Mouse (Mus musculus) adrenal gland, adult 18-20 months (tissue): ENCODE measurements around the gene Bok. TPM values are rescaled to one million over a fixed set of nuclear protein-coding genes. Genes with fewer than 3 reads are reported as not detected.
A peak's percentile ranks its signal among the peaks of the same experiment; 100 is the strongest.
"Not testable (repeated sequence)": the region's sequence is repeated elsewhere in the genome, so short reads cannot be mapped to it uniquely, and the experiment has no call there.

Experiments used
- DNase-seq, 2 experiments: peaks; one replicate each; pipeline ENCODE4 v3.0.0; 2021 to 2022; ENCODE audit warnings: low spot score in 2 of 2
- long read RNA-seq, 2 experiments: library from polyadenylated mRNA; stranded (forward); transcript quantifications; one replicate each; pipeline ENCODE4 v2.0.0; 2021
- total RNA-seq, 2 experiments: library from RNA; stranded (reverse); gene quantifications; 1 replicate in 1 of 2; 2 replicates in 1 of 2; pipeline ENCODE4 v1.2.3; 2021

Gene Bok
- 10 to 100 TPM in 1 of 2 experiments, 1 to 10 TPM in 1; 7.6 to 13.1 TPM for total RNA-seq
- long read RNA-seq, experiment 1, transcript Bok-201 (5 exons, 1,468 nt), result major isoform, 11 of 11 reads
- long read RNA-seq, experiment 1, partial matches to known transcripts, result 0 of 11 reads
- long read RNA-seq, experiment 1, other reads (novel, unspliced or antisense), result 0 of 11 reads
- long read RNA-seq, experiment 2, transcript Bok-201 (5 exons, 1,468 nt), result major isoform, 26 of 40 reads
- long read RNA-seq, experiment 2, partial matches to known transcripts, result 11 of 40 reads
- long read RNA-seq, experiment 2, other reads (novel, unspliced or antisense), result 3 of 40 reads

DNA sequence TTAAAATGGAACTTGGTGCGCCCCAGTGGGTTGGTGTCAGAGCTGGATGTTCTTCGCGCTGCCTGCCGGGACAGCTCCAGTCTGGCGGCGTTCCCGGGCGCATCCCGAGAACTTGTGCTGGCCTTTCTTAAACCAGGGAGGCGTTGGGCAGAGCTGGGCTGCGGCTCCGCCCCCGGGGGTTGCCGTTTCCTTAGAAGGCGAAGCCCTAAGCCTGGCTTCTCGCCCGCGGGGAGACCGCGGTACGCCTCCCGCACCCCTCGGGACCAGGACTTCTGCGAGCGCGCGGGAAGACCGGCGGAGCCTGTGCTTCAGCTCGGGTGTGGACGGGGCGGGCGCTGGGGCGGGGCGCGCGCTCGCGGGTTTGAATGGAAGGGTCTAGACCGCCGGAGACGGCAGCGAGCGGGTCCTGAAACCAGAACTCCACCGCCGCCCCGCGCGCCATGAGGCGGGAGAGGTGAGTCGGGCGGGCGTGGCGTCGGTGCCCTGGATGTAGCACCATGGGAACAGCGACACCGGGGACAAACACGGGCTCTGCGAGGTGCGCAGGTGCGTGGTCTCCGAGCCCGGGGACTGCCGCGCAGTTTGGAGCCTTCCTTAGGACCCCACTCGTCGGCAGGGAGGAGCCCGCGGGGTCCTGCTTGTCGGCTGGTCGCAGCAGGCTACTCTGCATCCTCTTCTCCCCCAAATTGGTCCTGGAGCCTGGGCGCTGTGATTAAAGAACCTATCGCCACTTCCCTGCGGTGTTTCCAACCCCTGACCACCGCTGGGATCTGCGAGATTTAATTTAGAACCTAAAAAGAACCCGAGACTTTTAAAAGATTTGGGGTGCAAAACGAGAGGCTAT lies at the start of gene Bok:
Gene Bok (plus strand): TSS at position 260 of the 844 bp plus-strand sequence.
- DNase-seq, result peak; percentile 79

DNA sequence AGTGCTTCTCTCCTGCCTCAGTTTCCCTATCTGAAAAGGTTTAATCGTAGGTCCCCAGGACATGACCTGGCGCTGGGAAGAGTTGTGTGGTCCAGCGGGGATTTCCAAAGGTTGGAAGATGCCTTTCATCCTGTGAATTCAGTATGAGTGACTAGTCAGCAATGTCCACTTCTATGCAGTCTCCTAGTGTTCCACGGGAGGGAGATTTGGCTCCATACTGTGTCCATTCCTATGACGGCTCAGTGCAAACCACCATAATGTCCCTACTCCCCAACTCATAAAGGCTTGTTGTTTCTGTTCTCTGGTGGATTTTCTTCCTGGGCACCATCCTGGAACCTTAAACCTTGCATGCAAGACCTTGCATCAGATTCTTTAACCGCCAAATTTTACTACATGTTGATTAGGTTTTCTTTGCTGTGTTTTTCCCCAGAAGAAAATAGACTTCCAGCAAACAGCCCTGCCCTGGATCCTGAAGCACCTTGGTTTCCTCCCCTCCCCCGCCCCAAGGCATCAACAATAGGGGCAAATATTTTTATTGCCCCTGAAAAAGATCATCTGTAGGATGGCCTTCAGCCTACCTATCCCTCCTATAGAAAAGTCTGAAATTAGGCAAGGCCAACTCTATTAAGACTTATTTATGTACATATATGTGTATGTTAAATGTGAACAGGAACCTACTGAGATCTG lies 49.1 kb upstream of the Bok start:
- no peak for DNase-seq

DNA sequence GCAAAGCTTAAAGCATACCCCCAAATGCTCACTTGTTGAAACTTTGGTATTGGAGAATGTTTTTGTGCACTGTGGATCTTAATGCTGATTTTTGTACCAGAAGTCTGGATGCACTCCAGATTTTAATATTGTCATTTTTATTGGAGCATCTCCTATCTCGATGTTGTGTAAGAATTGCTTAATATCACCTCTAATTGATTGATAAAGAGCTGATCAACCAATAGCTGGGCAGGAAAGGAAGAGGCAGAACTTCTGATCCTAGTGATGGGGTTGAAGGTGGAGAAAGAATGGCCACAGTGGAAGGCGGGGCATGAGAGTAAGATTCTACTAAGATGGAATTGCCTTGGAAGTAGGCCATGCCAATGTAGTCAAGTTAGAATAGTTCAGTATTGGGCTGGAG lies 43.5 kb upstream of the Bok start:
- DNase-seq, result no peak

DNA sequence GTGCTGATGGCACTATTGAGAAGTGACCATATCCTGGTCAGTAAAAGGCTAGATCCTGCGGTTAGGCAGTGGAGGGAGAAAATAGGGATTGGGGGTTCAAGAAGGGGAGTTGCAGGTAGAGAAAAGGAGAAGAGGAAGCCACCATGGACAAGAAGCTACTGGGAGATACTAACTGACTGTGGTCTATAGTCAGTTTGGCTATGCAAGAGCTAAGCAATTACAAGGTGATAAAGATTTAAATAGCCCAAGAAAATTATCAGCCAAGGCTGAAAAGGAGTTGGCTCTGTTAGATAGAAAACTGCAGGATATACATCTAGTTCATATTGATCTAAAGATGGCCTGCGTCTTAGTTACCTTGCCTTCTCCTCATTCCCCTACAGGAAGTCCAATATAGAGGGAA lies 42.8 kb upstream of the Bok start:
- no peak for DNase-seq

DNA sequence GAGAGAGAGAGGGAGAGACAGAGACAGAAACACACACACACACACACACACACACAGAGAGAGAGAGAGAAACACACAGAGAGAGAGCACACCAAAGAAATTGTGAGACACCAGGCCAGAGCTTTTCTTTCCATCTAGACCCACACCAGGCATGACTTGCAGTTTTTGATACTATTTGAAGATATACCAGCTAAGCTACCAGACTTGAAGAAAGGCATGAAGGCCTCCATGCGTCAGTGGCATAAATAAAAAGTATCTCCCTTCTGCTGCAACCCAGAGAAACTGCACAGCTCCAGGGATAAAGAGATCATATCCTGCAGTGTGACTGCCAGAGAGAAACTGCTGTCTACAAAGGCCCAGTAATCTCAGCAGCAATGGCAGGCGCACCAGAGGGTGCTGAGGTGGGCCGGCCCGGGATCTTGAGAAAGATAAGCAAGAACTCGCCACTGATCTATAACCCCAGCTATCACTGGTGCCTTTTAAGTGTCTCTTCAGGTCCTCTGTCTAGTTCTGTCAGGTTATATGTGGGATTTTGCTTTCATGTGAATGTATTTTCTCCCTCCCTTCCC lies 35.8 kb upstream of the Bok start:
- no peak for DNase-seq

DNA sequence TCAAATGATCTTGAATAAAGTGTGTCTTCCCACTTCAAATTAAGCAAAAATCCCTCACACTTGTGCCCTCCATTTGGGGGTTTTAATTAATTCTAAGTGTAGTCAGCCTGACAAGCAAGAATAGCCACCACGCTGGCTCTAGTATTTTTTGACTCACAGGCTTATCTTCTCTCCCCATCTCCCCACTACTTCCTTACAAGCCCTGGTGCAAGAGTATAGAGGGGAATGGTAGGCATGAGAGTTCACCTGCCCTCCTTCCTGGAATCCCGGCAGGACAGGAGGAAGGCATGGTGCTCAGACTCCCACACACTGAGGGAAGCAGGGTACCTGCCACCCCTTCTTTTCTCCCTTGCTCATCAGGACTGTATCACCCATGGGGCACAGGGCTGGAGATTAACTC lies 31.2 kb upstream of the Bok start:
- no peak for DNase-seq

DNA sequence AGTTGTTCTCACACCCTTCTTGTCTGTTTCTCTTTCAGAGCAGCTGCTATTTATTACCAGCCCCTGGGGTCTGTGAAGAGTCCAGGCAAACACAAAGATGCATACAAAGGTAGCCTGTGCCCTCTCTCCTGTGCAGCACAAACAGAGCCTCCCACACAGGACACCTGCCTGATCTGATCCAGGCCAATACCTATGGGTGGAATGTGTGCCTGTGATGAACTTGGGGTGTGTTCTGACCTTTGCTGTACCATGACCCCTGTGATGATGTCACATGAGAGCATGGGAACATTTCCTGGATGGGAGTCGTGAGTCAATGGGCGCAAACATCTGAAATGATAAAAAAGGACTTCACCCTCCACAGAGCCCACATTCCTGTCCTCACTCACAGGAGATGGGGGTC lies 30.7 kb upstream of the Bok start:
- no peak for DNase-seq

DNA sequence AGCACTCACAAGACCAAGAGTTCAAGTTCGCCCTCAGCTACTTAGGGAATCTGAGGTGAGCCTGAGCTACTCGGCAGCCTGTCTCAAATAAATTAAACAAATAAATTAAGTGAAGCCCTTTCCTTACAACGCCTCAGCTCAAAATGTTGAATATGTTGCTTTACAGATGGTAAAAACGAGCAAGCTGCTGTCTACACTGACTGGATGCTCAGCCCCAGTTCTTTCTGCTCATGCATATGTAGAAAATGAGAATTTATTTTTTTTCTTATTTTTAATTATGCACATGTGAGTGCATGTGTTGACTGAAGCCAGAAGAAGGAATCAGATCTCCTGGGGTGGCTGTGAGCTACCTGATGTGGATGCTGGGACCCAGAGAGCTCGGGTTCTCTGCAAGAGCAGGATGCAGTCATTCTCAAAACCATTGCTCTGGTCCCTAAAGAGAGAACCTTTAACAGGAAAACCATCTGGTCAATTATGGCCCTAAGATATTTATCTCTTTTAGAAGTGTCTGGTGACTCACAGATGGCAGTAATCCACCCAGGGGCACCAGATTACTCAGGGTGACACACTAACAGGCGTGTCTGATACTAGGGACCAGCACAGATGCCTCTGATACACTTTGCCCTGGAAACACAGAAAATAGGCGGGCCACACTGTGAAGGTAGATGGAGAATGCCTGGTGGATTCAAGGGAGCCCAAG lies 29.0 kb upstream of the Bok start:
- no peak for DNase-seq

DNA sequence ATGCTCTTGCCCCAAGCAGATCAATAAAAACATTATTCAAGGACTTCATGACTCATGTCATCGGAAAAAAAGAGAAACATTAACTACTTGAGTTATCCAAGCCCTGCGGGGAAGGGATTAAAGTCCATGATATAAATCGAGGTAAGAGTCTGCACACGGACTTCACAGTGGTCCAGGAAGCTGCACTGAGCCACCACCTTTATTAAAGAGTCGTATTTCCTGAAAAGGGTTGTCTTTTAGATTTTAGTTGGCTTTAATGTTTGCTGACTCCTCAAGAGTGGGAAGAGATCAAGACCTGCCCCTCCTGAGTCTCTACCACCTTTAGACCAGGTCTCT lies 28.5 kb upstream of the Bok start:
- no peak for DNase-seq

DNA sequence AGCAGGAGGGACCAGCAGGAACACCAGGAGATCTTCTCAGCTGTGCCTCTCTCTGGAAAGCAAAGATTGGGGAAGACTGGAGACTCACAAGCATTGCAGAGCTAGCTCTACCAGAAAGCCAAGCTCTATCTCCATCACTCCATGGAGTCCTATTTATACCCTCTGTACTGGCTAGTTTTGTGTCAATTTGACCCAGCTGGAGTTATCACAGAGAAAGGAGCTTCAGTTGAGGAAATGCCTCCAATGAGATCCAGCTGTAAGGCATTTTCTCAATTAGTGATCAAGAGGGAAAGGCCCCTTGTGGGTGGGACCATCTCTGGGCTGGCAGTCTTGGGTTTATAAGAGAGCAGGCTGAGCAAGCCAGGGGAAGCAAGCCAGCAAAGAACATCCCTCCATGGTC lies 26.9 kb upstream of the Bok start, which contains the start of gene Stk25:
Gene Stk25 (minus strand): TSS at position 101 of the 400 bp plus-strand sequence.
- DNase-seq, result not testable (repeated sequence)

DNA sequence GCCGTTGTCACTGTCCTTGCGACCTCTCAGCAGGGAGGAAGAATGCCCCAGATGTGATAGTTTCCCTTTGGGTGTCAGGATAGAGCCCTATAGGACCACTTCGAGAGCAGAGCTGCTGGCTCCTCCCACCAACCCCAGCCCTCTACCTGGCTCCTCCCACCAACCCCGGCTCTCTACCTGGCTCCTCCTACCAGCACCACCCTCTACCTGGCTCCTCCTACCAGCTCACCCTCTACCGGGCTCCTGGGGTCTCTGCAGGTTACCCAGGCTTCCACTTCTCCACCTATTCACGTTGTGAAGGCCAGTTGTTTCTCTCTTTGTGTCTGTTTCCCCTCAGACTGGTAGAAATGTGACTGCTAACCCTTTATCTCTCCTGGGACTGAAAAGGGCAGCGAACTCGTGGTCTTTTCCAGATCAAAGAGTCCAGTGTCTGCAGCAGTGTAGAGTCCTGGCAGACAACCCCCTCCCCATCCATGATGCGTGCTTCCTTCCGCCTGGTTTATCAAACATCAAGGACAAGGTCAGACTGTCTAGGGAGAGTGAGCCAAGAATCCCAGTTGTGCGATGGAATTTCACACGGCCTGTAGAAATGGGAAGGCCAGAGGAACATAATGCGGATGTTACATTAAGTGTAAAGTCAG lies 17.6 kb upstream of the Bok start:
- DNase-seq, result peak in 1 of 2 experiments; percentile 37

DNA sequence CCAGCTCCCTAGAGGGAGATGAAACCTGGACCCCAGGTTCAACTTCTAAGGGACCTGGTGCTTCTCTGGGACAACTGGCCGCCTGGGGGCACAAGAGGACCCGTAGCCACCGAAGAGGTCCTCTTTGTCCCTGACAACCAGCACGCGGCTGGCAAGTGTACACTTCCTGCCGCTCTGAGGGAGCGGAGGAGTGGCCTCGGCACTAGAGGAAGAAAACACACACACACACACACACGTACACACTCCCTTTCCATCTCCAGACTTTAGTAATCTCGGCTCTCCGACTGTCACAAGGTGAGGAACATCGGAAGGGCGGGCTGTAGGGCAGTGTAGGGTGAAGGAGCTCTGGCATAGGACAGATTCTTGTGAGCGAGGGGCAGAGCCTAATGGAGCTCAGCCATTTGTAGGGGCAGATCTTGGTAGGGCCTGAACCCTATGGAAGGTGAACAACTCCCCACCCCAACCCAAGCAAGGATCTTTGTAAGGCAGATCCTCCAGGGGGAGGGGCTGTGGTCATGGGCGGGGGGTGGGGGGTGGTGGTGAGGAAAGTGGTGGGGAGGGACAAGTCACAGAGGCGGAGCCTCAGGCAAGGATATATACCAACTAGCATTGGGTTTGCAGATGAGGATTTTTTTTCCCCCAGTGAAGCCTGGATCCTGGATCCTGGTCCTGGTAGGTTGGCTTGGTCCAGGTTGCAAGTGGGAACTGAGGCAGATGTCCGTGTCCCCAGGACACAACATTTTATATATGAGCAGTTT lies 16.5 kb upstream of the Bok start:
- peak; percentile 73 for DNase-seq

DNA sequence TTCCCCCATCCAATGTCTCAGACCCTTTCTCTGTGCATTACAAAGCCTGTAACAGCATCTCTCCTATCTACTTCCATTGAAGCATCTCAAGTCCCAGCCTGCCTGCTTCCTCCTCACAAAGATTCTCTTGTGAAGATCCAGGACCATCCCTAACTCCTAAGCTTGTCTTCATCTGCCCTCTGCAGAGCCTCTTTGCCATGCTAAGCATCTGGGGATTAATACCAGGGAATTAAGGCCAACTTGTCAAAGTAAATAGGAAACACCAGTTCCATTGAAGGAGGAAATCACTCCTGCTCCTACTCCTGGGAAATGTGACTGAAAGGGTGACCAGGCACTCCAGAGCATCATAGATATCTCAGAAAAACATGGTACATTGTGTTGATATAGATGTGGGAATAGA lies 15.5 kb upstream of the Bok start:
- no peak for DNase-seq

DNA sequence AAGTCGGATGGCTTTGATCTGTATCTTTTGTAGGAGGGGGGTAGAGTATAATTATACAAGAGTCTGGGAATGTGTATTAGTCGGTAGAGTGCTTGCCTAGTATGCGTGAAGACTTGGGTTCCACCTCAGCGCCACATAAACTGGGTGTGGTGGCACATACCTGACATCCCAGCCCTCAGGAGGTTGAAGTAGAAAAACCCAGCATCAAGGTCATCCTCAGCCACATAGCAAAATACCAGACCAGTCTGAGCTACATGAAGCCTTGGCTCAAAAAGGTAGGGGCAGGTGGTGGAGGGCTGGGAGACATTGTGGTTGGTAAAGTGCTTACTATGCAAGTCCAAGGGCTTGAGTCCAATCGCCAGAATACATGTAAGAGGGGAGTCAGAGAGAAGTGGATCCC lies 12.8 kb upstream of the Bok start:
- DNase-seq, result no peak

DNA sequence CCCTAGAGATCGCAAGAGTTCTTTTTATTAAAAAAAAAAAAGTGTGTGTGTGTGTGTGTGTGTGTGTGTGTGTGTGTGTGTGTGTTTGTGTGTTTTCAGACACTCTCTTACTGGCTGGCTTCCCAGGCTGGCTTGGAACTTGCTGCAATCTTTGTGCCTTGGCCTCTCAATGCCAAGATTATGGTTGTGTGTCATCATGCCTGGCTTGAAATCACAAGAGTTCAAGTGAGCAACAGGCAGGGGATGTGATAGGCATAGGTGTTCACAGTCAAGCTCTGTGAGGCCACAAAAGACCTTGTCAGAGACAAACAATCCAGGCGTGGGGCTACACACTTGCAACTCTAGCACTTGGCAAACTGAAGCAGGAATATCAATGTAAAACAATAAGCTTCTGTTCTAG lies 7.1 kb upstream of the Bok start:
- no peak for DNase-seq

DNA sequence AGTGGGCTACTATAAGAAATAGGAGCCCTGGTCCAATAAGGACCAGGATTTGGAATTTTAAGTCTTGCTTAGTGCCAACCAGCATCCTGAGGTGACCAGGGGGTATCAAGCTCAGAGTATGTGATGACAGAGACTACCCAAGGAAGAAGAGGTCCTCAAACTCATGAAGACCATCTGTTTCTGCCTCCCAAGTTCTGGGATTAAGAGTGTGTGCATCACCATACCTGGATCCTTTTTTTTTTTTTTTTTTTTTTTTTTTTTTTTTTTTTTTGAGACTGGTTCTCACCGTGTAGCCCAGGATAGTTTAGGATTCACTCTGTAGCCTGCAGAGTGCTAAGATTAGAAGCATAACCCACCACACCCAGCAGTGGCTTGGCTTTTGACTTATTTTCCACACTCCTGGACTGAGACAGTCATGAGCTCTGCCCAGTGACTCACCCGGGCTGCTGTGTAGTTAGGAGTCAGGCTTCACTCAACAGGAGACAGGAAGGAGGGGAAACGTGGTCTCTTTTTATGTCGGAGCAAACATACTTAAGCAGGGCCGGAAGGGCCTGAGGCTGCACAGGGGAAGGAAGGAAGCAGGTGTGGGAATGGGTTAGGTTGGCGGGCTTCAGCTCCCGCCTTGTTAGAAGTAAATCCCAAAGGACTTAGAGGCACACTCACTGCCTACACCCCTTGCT lies 5.4 kb upstream of the Bok start:
- no peak for DNase-seq

DNA sequence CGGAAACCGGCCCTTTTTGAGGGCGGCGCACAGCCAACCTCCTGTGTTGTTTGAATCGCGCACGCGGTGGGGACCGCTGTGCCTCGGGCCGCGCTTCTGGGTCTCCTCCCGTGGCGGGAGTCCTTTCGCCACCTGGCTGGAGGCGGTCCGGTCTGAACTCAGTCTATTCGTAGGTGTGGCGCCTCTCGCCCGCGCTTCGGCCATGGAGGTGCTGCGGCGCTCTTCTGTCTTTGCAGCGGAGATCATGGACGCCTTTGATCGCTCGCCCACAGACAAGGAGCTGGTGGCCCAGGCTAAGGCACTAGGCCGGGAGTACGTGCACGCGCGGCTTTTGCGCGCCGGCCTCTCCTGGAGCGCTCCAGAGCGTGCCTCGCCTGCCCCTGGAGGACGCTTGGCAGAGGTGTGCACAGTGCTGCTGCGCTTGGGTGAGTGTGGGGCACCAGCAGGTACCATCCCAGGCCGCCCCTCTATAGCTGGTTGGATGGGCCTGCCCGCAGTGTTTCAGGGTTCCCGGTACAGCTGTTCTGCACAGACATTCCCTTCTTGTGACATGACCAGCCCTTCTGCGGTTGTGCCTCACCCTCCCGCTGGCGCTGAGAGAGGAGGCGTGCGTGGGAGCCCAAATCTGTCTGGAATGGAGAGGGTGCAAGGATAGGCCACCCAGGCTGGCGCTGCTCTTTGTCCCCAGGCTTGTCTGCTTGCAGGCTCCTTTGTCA lies 943 bp downstream of the Bok start:
- DNase-seq, result peak; percentile 40 to 42

DNA sequence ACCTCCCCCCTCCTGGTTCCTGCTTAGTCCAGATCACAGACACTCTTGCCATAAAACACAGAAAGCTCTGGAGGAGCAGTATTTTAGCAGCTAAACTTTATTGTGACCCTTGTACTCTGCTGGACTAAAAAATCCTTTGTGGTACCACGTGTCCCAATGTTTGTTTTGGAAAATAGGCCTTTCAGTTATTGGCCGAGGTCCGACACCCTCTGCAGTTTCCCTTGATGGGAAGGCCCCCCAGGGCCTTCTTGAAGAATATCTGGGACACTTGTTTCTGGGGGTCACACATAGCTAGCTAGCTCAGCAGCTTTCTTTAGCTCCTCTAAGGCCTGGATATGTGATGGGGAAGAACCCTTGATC lies 1.5 kb downstream of the Bok start:
- DNase-seq, result no peak

DNA sequence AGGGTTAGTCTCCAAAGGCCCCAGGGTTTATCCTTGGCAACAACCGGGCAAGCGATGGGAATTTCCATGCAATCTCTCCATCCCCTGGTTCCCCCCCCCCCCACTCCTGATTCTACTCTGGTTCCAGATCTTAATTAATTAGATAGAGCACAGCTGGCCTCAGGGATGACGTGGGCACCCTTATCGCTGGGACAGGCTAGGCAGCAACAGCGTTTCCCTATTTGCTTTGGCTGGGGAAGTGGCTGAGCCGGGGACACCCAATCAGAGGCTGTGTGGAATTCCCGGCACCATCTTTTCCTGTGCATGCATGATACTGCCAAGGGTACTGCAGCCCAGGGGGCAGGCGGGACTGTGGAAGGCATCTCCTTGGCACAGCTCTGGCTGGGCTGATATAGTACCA lies 2.7 kb downstream of the Bok start:
- DNase-seq, result no peak
